Mouse (Mus musculus) lung, postnatal 0 days (tissue): ENCODE measurements at regions not wholly inside any gene's neighbourhood (a gene's known extent, or its start where the extent isn't known, plus 50 kb on each side); places are given as distances from the start of the nearest gene placed in this dataset.

Source experiments
- CTCF ChIP-seq: IDR thresholded peaks from 2 replicates; pipeline ENCODE4 v1.5.1; 2016; ENCODE audit warnings: antibody characterized with exemption, mild to moderate bottlenecking
- EP300 ChIP-seq: IDR thresholded peaks from 2 replicates; pipeline ENCODE4 v1.6.1; 2016; ENCODE audit warnings: antibody characterized with exemption, mild to moderate bottlenecking, control low read depth

DNA sequence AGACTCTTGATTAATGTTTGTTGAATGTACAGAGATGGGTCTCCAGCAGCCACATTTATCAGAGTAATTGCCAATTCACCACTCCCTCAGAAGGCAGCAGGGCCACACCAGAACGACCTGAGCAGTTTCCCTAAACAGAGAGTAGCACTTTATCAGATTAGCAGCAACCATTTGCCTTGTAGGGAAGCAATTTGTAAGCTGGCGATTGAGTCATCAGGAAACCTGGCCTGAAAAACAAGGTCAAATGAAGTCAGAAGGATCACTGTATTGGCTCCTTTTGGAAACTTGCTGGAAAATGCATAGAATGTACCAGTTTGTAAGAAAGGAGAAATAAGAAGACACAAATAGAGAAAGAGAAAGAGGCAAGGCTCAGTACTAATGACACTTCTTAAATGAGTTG lies 295.1 kb downstream of the Qdpr start:
- TF ChIP-seq CTCF (no peak), EP300 (no peak)
